Mouse (Mus musculus): ENCODE data around the gene Senp2.

GRCm38 (mm10) chr16:22062284-22062683 is 53.0 kb downstream of the Senp2 start:
- TF ChIP-seq POLR2A (IDR thresholded peaks at IDR 0.05; ENCODE audit: borderline replicate concordance, low read depth, low read length) (no peak), CTCF (IDR thresholded peaks at IDR 0.05; ENCODE audit: low read depth, low read length) (no peak)

Data from bone marrow macrophage, adult 2 months (primary cell).